15 mouse cellular contexts compared by ENCODE assay signal in genomic region chr6:52102699-52103098, GRCm38 (mm10). TPM values are rescaled to one million over a fixed set of nuclear protein-coding genes. Genes with fewer than 3 reads are reported as not detected.
DNase-seq lines count a peak whose midpoint lies in the region; ATAC-seq and TF ChIP-seq lines count a peak whose summit lies in the region.
"Had no signal": no experiment of that assay in that cellular context is flagged by ENCODE, and none has a peak within 500 bp of the region (broad histone marks: within the 10 kb centered on the region; RNA-seq: fewer than 3 reads in every experiment).

No protein-coding gene starts in this region.

- no peaks in the 10 kb centered on the region for H3K27me3 ChIP-seq in neural tube, embryonic 13.5 days

- no peak overlapping the region for H3K4me3 ChIP-seq in lung, adult 2 months (replicated peaks; ENCODE audit: extremely low read depth, low read depth, low read length)
- H3K4me3 ChIP-seq in neural tube, embryonic 13.5 days = no peak overlapping the region
- H3K4me3 ChIP-seq: heart, embryonic 13.5 days; stomach, embryonic 15.5 days had no signal

- peak overlapping the region; percentile 11; the same call in 1 of the 2 replicates for H3K27ac ChIP-seq in neural tube, embryonic 13.5 days (replicated peaks)
- H3K27ac ChIP-seq: heart, embryonic 13.5 days; stomach, embryonic 15.5 days had no signal

- 37% methylated on average over 8 of the region's 8 CpGs for WGBS in lung, adult 2 months
- 25% methylated on average over 8 of the region's 8 CpGs for WGBS in neural tube, embryonic 13.5 days

- no peaks in the 10 kb centered on the region for H3K36me3 ChIP-seq in neural tube, embryonic 13.5 days
- H3K36me3 ChIP-seq: heart, embryonic 13.5 days; stomach, embryonic 15.5 days had no signal

- no peak for TF ChIP-seq POLR2A in lung, adult 2 months (IDR thresholded peaks at IDR 0.05; ENCODE audit: borderline replicate concordance, extremely low read depth, low read depth, low read length)

- TF ChIP-seq CTCF in lung, adult 2 months (IDR thresholded peaks at IDR 0.05; ENCODE audit: insufficient read depth, low read length) = no peak

- H3K9ac ChIP-seq in neural tube, embryonic 13.5 days = no peak overlapping the region
- H3K9ac ChIP-seq: heart, embryonic 13.5 days; stomach, embryonic 15.5 days had no signal

- no peak for ATAC-seq in neural tube, embryonic 13.5 days (ENCODE audit: low read depth)

- H3K4me2 ChIP-seq in neural tube, embryonic 13.5 days = peak overlapping the region; percentile 18; the same call in 1 of the 2 replicates
- H3K4me2 ChIP-seq: heart, embryonic 13.5 days; midbrain, embryonic 11.5 days; stomach, embryonic 15.5 days had no signal

- intact Hi-C loops in gastrocnemius, postnatal 14 days (cut with DNase I; ENCODE audit: low total_unique reads) = no loop called here

- no peaks in the 10 kb centered on the region for H3K9me3 ChIP-seq in neural tube, embryonic 13.5 days
- H3K9me3 ChIP-seq: heart, embryonic 13.5 days; stomach, embryonic 15.5 days had no signal

- no peaks in the 10 kb centered on the region for H3K4me1 ChIP-seq in lung, adult 2 months (ENCODE audit: control insufficient read depth, insufficient read depth, low read length)
- peaks cover 32% of the 10 kb centered on the region for H3K4me1 ChIP-seq in neural tube, embryonic 13.5 days (replicated peaks)
- H3K4me1 ChIP-seq: heart, embryonic 13.5 days; stomach, embryonic 15.5 days had no signal

- peak; percentile 30 for DNase-seq in gastrocnemius, postnatal 14 days
- DNase-seq in gastrocnemius, postnatal 4 days (ENCODE audit: low spot score in 2 of 2) = no peak
- DNase-seq in lung, adult 18-20 months = peak; percentile 17 to 20
- DNase-seq in lung, adult 2 months = no peak
- peak; percentile 54 for DNase-seq in embryo, embryonic 11 days
- no peak for DNase-seq in cerebellum, adult 11-12 months
- no peak for DNase-seq in thymus, postnatal 25 days
- DNase-seq: cerebellum, postnatal 10 days; left cerebral cortex, postnatal 4 days; retina, postnatal 1 day had no signal

RNA-seq across cellular contexts. Expression of gene Hoxa1, which starts 55.4 kb away (rescaled TPM):
- under 1 TPM; 0.16 to 0.20 TPM for total RNA-seq in gastrocnemius, postnatal 14 days (2021)
- under 1 TPM; 0.34 to 0.54 TPM for total RNA-seq in gastrocnemius, postnatal 4 days (2021)
- polyA plus RNA-seq in lung, adult 2 months (2012; rRNA removed) = 1.4 and 1.9 TPM in 2 replicates
- polyA plus RNA-seq in neural tube, embryonic 13.5 days (2015; fragmentation: Nextera tagmentation; extraction: Ambion mirVana) = 2.0 and 3.0 TPM in 2 replicates
- total RNA-seq: left cerebral cortex, postnatal 4 days had no signal
- polyA plus RNA-seq: forebrain, embryonic 11.5 days had no signal

Comparison
In these comparisons a context has a peak if more than half of its experiments do, and no peak if none do; other contexts are left out.
1. DNase-seq: peak in gastrocnemius, postnatal 14 days (single experiment), lung, adult 18-20 months (2 of 2) and embryo, embryonic 11 days (single experiment); none in gastrocnemius, postnatal 4 days (0 of 2), lung, adult 2 months (single experiment), cerebellum, adult 11-12 months (single experiment) and thymus, postnatal 25 days (single experiment).